Mouse (Mus musculus): ENCODE data around the gene Zc3h10.
"Not testable (repeated sequence)": the region's sequence is repeated elsewhere in the genome, so short reads cannot be mapped to it uniquely, and the experiment has no call there.

Zc3h10 gene

DNA sequence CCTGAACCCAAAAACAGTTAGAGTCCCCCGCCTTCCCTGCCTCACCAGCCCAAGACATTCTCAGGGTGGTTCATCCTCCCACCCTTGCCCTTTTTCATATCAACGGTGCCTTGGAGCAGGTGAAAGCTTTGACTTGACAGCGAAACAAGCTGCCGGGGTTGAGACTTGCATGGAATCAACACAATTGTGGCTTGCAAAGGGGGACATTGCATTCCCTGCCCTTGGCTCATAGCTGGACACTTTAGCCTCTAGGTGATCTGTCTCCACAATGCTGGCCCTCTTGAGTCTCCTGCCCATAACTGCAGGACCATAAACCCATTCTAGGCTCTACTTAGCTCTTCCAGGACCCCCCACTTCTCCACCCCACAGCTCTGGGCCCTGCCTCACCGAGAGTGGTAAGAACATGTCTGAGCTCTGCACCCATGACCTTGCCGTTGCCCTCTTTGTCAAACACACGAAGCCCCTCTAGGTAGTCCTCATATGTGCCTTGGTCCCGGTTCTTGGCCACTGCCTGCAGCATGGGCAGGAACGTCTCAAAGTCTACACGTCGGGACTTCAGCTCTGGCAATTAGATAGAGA is 52.8 kb downstream of the Zc3h10 start:
- DNase-seq = no peak

DNA sequence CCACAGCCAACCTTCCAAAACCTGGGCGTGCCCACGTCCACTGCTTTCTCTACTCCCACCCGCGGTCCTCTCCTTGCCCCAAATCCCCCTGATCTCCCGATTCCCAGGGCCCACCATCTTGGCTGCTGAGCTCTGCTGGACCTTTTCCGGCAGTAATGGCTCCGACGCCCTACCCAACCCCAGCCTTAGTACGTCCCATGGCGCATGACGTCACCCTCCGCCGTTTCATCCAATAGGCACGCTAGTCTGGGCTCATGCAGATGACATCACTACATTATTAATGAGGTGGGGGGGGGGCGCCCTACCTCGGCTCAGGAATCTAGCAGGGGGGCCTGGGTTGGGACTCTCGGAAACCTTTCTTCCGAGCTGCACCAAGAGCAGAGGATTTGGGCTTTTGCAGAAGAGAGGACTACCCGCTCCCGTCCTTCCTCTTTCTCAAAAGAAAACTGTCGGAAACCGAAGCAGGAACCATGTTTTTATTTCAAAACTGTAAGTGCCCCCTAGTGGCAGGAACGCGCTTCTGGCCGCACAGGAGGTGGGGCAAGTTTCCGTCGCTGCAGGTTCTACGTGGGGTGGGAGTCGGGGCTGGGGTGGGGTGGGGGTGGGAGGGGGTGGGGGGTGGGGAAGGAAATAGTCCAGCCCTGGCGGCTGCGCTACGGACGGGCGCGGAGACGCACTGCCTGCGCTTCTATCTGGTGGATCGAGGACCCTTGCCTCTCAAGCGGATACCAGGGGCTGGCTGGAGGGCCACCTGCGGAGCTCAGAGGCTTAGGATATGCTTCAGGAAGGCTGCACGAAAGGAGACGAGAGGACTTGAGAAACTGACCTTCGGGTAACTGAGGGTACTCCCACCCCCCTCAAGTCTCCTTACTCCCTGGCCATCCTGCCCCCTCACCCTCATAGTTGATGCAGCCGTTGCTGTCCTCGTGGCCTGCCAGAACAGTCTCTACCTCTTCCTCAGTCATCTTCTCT is 53.6 kb downstream of the Zc3h10 start, which contains the start of gene Myl6:
Gene Myl6 (minus strand): TSS at position 451 of the 972 bp plus-strand sequence.
- peak; percentile 99 for DNase-seq

- DNase-seq = no peak
Measured at GRCm38 (mm10) chr10:128493319-128493694, 54.3 kb downstream of the Zc3h10 start.

DNA sequence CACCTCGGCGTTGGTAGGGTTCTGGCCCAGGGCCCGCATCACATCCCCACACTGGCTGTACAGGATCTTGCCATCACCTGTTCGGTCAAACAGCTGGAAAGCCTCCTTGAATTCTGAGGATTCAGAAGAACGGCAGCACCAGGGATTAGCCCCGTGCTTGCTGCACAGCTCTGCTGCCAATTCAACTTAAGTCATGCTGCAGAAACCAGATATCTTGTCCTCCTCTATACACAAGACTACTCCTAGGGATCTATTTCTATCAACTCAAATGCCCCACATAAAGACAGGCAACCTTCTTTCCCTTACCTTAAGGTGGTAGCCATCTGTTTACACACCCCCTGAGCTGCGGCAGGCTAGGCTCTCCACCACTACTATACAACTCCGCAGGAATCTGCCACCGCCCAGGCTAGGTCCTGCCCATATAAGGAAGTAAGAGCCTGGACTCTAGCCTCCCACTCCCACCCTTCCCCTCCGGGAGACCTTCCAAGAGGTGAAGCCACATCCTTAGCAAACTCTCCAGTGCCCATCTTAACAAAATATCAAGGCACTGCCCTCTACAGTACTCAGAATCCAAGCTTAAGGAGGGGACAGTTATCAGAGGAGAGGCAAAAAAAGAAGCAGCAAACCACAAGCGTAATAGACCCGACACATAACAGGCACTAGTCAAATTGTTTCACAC is 54.8 kb downstream of the Zc3h10 start:
- peak; percentile 77 for DNase-seq

DNA sequence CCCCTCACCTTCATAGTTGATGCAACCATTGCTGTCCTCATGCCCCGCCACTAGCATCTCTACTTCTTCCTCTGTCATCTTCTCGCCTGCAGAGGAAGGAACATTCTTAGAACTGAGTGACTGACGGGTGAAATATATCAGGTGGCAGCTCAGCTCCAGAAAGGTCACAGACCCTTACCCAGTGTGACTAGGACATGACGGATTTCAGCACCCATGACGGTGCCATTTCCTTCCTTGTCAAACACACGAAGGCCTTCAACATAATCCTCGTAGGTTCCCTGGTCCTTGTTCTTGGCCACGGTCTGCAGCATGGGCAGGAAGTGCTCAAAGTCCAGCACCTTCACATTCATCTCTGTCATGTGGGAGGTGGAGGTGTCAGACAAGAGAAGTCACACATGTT is 55.5 kb downstream of the Zc3h10 start:
- not testable (repeated sequence) for DNase-seq

Data from lung, postnatal 14 days (tissue).